Mouse (Mus musculus): Measurements from ENCODE around the gene Prdm1.

GRCm38 (mm10) chr10:44460095-44460810 lies 68.0 kb downstream of the Prdm1 start:
- no peak for TF ChIP-seq POLR2A (IDR thresholded peaks at IDR 0.05; ENCODE audit: insufficient read depth, low read length)
- TF ChIP-seq EP300 (IDR thresholded peaks at IDR 0.05; ENCODE audit: insufficient read depth, low read depth, low read length), result no peak
- TF ChIP-seq CTCF (IDR thresholded peaks at IDR 0.05; ENCODE audit: low read depth, low read length), result no peak
